Mouse (Mus musculus) kidney, embryonic 15.5 days (tissue): ENCODE measurements around the gene Zfp729b. TPM values are rescaled to one million over a fixed set of nuclear protein-coding genes. Genes with fewer than 3 reads are reported as not detected.

Source experiments
- ATAC-seq: fragments of 200-750 bp; cut with Nextera tagmentation; replicated peaks from 2 replicates; pipeline ENCODE4 v1.8.0; 2017; ENCODE audit warnings: moderate TSS enrichment; ENCODE audit not compliant: low FRiP score
- H3K27ac ChIP-seq: fragments of 300-500 bp; sonication (generic); 2 replicates; pipeline ENCODE4 v1.5.1; 2015; ENCODE audit warnings: mild to moderate bottlenecking, inconsistent platforms
- H3K27me3 ChIP-seq: fragments of 300-500 bp; sonication (generic); 2 replicates; pipeline ENCODE4 v1.6.1; 2015; ENCODE audit warnings: inconsistent platforms
- H3K36me3 ChIP-seq: fragments of 300-500 bp; sonication (generic); 2 replicates; pipeline ENCODE4 v1.6.1; 2015; ENCODE audit warnings: inconsistent platforms
- H3K4me1 ChIP-seq: fragments of 300-500 bp; sonication (generic); 2 replicates; pipeline ENCODE4 v1.6.1; 2015; ENCODE audit warnings: inconsistent platforms
- H3K4me2 ChIP-seq: fragments of 300-500 bp; sonication (generic); 2 replicates; pipeline ENCODE4 v1.6.1; 2015; ENCODE audit warnings: moderate library complexity, mild to moderate bottlenecking, inconsistent platforms
- H3K4me3 ChIP-seq: fragments of 300-500 bp; sonication (generic); replicated peaks from 2 replicates; pipeline ENCODE4 v1.5.1; 2015; ENCODE audit warnings: mild to moderate bottlenecking, inconsistent platforms
- H3K9ac ChIP-seq: fragments of 300-500 bp; sonication (generic); 2 replicates; pipeline ENCODE4 v1.6.1; 2015; ENCODE audit warnings: mild to moderate bottlenecking, inconsistent platforms
- H3K9me3 ChIP-seq: fragments of 300-500 bp; sonication (generic); replicated peaks from 2 replicates; pipeline ENCODE4 v1.6.1; 2016; ENCODE audit warnings: inconsistent platforms
- WGBS: fragments of 180-500 bp; shearing (Covaris S2); methylation state at CpG from one replicate; pipeline ENCODE4 v1.1.7; 2015; ENCODE audit warnings: mixed read lengths; 5-methylcytosine and 5-hydroxymethylcytosine counted together
- polyA plus RNA-seq: library from polyadenylated mRNA; unstranded; fragments of >200 nt; fragmentation: Nextera tagmentation; extraction: Ambion mirVana; gene quantifications from 2 replicates; pipeline ENCODE4 v1.2.1, GENCODE M21; 2015

The Zfp729b gene
- polyA plus RNA-seq: 4.3 and 4.4 TPM in 2 replicates

DNA sequence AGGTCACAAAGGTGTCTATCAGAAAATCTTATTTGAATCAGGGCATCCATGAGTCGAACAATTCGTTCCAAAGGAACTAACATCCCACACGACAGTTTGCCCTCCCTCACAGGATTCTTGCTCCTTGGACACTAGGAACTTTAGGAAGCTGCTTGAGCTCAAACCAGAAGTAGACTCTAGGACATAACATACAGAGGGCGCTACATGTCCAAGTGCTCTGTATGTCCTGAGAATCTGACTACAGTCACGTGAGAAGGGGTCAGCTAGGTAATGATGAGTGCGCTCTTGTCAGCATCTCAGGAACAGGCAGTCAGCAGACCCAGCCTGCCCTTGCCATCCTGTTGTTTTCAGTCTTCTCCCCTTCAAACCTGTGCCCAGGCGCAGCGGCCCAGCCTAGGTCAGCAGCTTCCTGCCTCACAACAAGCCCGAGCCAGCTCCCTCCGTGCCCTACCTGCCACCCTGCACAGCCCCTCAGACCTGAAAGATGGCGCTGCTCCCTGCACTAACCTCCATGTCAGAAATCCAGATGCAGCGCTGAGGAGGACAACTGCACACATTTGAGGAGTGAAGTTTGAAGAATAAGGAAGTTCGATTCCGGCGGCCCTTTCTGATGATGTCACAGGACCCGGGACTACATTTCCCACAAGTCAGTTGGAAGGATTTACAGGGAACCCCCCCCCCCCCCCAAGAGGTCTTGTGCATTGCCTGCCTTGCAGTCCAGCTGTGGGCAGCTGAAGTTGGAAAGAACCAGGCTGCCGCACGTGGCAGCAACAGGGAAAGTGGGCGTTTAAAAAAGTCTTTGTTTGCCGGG is at the start of gene Zfp729b:
TSS of gene Zfp729b (minus strand) at position 642 of the 811 bp plus-strand sequence.
- 3% methylated on average over 20 of the region's 20 CpGs for WGBS
- Histone ChIP-seq H3K9ac (peak within 1 kb of the TSS; percentile 67), H3K4me2 (peak within 1 kb of the TSS; percentile 67), H3K27ac (peak within 1 kb of the TSS; percentile 76), H3K9me3 (no peaks in the 10 kb centered on the region), H3K4me3 (peak within 1 kb of the TSS; percentile 76), H3K27me3 (no peaks in the 10 kb centered on the region), H3K36me3 (no peaks in the 10 kb centered on the region), H3K4me1 (peaks cover 5% of the 10 kb centered on the region; the same call in 1 of the 2 replicates)
- peak; percentile 98 for ATAC-seq

GRCm38 (mm10) chr13:67652496-67652895 is 43.0 kb upstream of the Zfp729b start:
- Histone ChIP-seq H3K27ac (no peak overlapping the region), H3K4me3 (no peak overlapping the region), H3K9me3 (no peaks in the 10 kb centered on the region), H3K27me3 (no peaks in the 10 kb centered on the region), H3K4me2 (no peak overlapping the region), H3K36me3 (no peaks in the 10 kb centered on the region), H3K9ac (no peak overlapping the region), H3K4me1 (no peaks in the 10 kb centered on the region)
- no peak for ATAC-seq
- 52% methylated on average over 3 of the region's 3 CpGs for WGBS

DNA sequence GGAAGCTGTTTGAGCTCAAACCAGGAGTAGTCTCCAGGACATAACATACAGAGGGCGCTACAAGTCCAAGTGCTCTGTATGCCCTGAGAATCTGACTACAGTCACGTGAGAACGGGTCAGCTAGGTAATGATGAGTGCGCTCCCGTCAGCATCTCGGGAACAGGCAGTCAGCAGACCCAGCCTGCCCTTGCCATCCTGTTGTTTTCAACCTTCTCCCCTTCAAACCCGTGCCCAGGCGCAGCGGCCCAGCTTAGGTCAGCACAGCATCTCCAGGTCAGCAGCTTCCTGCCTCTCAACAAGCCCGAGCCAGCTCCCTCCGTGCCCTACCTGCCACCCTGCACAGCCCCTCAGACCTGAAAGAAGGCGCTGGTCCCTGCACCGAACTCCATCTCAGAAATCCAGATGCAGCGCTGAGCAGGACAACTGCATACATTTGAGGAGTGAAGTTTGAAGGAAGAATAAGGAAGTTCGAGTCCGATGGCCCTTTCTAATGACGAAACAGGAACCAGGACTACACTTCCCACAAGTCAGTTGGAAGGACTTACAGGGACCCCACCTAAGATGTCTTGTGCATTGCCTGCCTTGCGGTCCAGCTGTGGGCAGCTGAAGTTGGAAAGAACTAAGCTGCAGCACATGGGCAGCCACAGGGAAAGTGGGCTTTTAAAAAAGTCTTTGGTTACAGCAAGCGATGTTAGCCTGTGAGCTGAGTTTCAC is 27.9 kb upstream of the Zfp729b start, which contains the start of the genes Gm49345 and Zfp729a:
TSS of gene Gm49345 (minus strand) at position 476 of the 714 bp plus-strand sequence.
TSS of gene Zfp729a (minus strand) at position 498 of the 714 bp plus-strand sequence.
- Histone ChIP-seq H3K4me2 (peak within 1 kb of the TSS; percentile 60), H3K4me3 (peak within 1 kb of the TSS; percentile 91), H3K4me1 (peaks cover 3% of the 10 kb centered on the region; the same call in 1 of the 2 replicates), H3K9me3 (no peaks in the 10 kb centered on the region), H3K9ac (peak within 1 kb of the TSS; percentile 66), H3K27ac (peak within 1 kb of the TSS; percentile 80), H3K27me3 (no peaks in the 10 kb centered on the region), H3K36me3 (no peaks in the 10 kb centered on the region)
- WGBS: under 1% methylated on average over 19 of the region's 19 CpGs
- peak; percentile 100 for ATAC-seq

GRCm38 (mm10) chr13:67610108-67610507 is 601 bp upstream of the Zfp729b start:
- Histone ChIP-seq H3K36me3 (no peaks in the 10 kb centered on the region), H3K27ac (no peak overlapping the region), H3K4me1 (peaks cover 5% of the 10 kb centered on the region; the same call in 1 of the 2 replicates), H3K27me3 (no peaks in the 10 kb centered on the region), H3K4me3 (no peak overlapping the region), H3K4me2 (no peak overlapping the region), H3K9me3 (no peaks in the 10 kb centered on the region), H3K9ac (no peak overlapping the region)
- ATAC-seq: no peak
- 91% methylated on average over 4 of the region's 4 CpGs for WGBS

DNA sequence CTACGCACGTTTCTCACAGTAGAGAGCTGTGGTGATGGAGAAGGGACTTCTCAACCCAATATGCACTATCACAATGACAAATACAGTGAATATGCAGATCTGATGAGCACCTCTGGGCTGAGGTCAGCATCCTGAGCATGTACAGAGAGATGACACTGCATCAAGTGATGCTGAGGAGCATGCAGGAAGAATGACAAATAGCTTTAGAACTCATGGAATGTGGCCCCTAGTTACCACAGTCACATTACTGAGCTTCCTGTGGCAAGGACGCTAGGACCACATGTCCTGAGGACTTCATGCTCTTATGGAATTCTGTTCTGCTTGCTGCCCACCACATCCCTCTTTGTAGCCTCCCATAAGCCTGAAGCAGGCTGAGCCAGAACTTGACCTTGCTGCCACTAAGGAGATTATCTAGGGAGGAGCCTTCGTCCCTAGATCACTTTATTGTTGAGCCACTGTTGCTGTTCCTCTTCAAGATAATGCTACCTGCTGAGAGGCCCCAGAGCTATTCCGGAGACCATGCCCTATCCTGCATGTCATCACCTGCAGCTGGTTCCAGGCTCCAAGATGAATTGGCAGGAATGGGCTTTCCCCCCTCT is 36.8 kb downstream of the Zfp729b start:
- Histone ChIP-seq H3K36me3 (no peaks in the 10 kb centered on the region), H3K27me3 (no peaks in the 10 kb centered on the region), H3K27ac (no peak overlapping the region), H3K4me1 (no peaks in the 10 kb centered on the region), H3K9ac (no peak overlapping the region), H3K9me3 (no peaks in the 10 kb centered on the region), H3K4me2 (no peak overlapping the region), H3K4me3 (no peak overlapping the region)
- ATAC-seq: no peak
- 74% methylated on average over 5 of the region's 5 CpGs for WGBS

- peak within 1 kb of the TSS; percentile 94 for H3K27ac ChIP-seq
- peak within 1 kb of the TSS; percentile 67 for H3K4me2 ChIP-seq
- ATAC-seq: no peak
- H3K9ac ChIP-seq: peak within 1 kb of the TSS; percentile 77
- 87% methylated on average over 4 of the region's 4 CpGs for WGBS
- H3K4me1 ChIP-seq: peaks cover 14% of the 10 kb centered on the region
- H3K27me3 ChIP-seq: no peaks in the 10 kb centered on the region
- H3K36me3 ChIP-seq: no peaks in the 10 kb centered on the region
- H3K9me3 ChIP-seq: no peaks in the 10 kb centered on the region; the same call in 1 of the 2 replicates
- H3K4me3 ChIP-seq: peak within 1 kb of the TSS; percentile 79
Measured at GRCm38 (mm10) chr13:67553730-67554129, 55.8 kb downstream of the Zfp729b start, which contains the start of gene Zfp748. TSS of gene Zfp748 (minus strand) at chr13:67553830.

GRCm38 (mm10) chr13:67552505-67553346 is 56.8 kb downstream of the Zfp729b start:
- H3K36me3 ChIP-seq: no peaks in the 10 kb centered on the region
- H3K9me3 ChIP-seq: no peaks in the 10 kb centered on the region; the same call in 1 of the 2 replicates
- 1% methylated on average over 44 of the region's 44 CpGs for WGBS
- H3K4me3 ChIP-seq: peak overlapping the region; percentile 79
- peaks cover 14% of the 10 kb centered on the region for H3K4me1 ChIP-seq
- peak overlapping the region; percentile 77 for H3K9ac ChIP-seq
- peak; percentile 99 for ATAC-seq
- H3K4me2 ChIP-seq: peak overlapping the region; percentile 67
- H3K27ac ChIP-seq: peak overlapping the region; percentile 94
- no peaks in the 10 kb centered on the region for H3K27me3 ChIP-seq

GRCm38 (mm10) chr13:67545941-67546340 is 63.6 kb downstream of the Zfp729b start:
- Histone ChIP-seq H3K27me3 (no peaks in the 10 kb centered on the region), H3K4me3 (no peak overlapping the region), H3K4me2 (no peak overlapping the region), H3K4me1 (no peaks in the 10 kb centered on the region), H3K36me3 (peaks cover 47% of the 10 kb centered on the region), H3K9ac (no peak overlapping the region), H3K9me3 (peaks cover 3% of the 10 kb centered on the region; the same call in 1 of the 2 replicates), H3K27ac (no peak overlapping the region)
- 75% methylated on average over 1 of the region's 1 CpGs for WGBS
- no peak for ATAC-seq

Other genes starting within 250 kb of the Zfp729b start
- gene Gm28044, start 249.2 kb downstream of the Zfp729b start, polyA plus RNA-seq: 0.47 TPM in 1 of 2 replicates, not detected in the other
- 1.5 TPM in 2 replicates for gene Zfp953, start 249.1 kb downstream of the Zfp729b start, polyA plus RNA-seq
- 0.21 and 0.50 TPM in 2 replicates for gene Gm28041, start 234.0 kb downstream of the Zfp729b start, polyA plus RNA-seq
- gene Zfp456, start 233.9 kb downstream of the Zfp729b start, polyA plus RNA-seq: 1.5 TPM in 2 replicates
- 5.6 and 6.7 TPM in 2 replicates for gene Zfp429, start 209.9 kb downstream of the Zfp729b start, polyA plus RNA-seq
- 1.0 and 1.1 TPM in 2 replicates for gene Zfp459, start 188.3 kb downstream of the Zfp729b start, polyA plus RNA-seq
- gene Zfp874a, start 158.1 kb downstream of the Zfp729b start, polyA plus RNA-seq: 8.9 and 9.9 TPM in 2 replicates
- gene Zfp874b, start 125.4 kb downstream of the Zfp729b start, polyA plus RNA-seq: 2.4 and 2.8 TPM in 2 replicates
- 15.7 and 16.1 TPM in 2 replicates for gene Zfp58, start 109.2 kb downstream of the Zfp729b start, polyA plus RNA-seq
- gene Gm26965, start 83.6 kb downstream of the Zfp729b start, polyA plus RNA-seq: not detected in 2 replicates
- 25.6 and 26.1 TPM in 2 replicates for gene Zfp87, start 83.5 kb downstream of the Zfp729b start, polyA plus RNA-seq
- 13.8 and 14.0 TPM in 2 replicates for gene Zfp748, start 55.9 kb downstream of the Zfp729b start, polyA plus RNA-seq
- 0.22 TPM in 1 of 2 replicates, not detected in the other for gene Gm49345, start 28.1 kb upstream of the Zfp729b start, polyA plus RNA-seq
- gene Zfp729a, start 28.1 kb upstream of the Zfp729b start, polyA plus RNA-seq: 2.8 and 3.8 TPM in 2 replicates
- gene Zfp738, start 77.4 kb upstream of the Zfp729b start, polyA plus RNA-seq: 11.5 and 12.8 TPM in 2 replicates
- 7.2 and 8.2 TPM in 2 replicates for gene Zfp65, start 119.5 kb upstream of the Zfp729b start, polyA plus RNA-seq
- gene Zfp85, start 145.5 kb upstream of the Zfp729b start, polyA plus RNA-seq: 4.8 and 6.4 TPM in 2 replicates
- 2.5 and 2.6 TPM in 2 replicates for gene Zfp493, start 170.0 kb upstream of the Zfp729b start, polyA plus RNA-seq
- gene Zfp273, start 204.0 kb upstream of the Zfp729b start, polyA plus RNA-seq: 8.0 and 8.1 TPM in 2 replicates
- 1.6 and 4.0 TPM in 2 replicates for gene Gm10037, start 221.4 kb upstream of the Zfp729b start, polyA plus RNA-seq